Mouse (Mus musculus) fibroblast of lung, adult 2 months (primary cell): Measurements from ENCODE around the gene Chpf.

ENCODE experiments used
- DNase-seq: peaks from one replicate; pipeline ENCODE4 v3.0.0-alpha.2; 2011; ENCODE audit warnings: low read depth

Gene Chpf

DNA sequence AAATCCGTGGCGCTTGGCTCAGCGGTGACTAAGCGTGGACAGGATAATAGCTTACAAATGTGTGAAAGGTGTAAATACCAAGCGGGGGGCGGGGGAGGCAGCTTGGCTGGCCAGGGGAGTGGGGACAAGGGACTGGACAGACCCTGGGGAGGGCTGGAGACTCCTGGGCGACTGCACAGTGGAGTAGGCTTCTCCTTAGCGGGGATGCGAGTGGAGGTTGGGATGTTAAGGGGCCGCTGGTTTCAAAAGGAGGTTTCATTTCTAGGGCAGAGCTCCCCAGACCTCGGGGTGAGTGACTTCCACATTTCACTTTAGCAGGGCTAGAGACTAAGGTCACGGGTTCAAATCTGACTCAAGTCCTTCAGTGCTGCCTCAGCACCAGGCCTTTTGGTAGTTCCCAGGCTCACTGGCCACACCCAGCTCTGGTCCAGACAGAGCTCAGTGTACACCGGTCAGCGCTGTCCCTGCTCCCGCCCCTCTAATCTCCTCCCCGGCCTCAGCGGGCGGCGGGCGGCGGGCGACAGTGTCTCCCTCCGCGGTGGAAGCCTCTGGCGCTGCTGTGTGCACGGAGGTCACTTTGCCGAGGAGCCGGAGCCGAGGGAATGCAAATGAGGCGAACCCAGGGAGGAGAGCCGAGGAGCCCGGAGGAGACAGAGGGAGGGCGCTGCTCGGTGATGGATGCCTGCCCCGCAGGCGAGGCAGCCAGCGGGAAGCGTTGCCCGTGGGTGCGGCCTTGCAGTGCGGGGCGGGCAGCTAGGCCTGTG lies 20.9 kb downstream of the Chpf start:
- DNase-seq: no peak

DNA sequence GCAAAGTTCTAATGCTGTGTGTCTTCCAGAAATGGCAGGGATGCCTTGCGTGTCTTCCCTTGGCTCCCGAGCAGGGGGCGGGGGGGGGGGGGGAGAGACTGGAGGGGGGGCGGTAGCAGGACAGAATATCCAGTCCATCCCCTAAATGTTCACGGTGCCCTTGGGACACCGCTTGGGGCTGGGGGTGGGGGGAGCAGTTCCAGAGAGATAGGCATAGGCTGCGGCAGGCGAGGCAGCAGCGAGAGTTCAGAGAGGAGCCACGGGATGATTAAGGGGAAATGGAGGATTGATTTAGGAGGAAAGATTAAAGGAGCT lies 21.4 kb downstream of the Chpf start:
- DNase-seq: no peak

GRCm38 (mm10) chr1:75456746-75457564 lies 22.2 kb downstream of the Chpf start:
- DNase-seq: no peak

DNA sequence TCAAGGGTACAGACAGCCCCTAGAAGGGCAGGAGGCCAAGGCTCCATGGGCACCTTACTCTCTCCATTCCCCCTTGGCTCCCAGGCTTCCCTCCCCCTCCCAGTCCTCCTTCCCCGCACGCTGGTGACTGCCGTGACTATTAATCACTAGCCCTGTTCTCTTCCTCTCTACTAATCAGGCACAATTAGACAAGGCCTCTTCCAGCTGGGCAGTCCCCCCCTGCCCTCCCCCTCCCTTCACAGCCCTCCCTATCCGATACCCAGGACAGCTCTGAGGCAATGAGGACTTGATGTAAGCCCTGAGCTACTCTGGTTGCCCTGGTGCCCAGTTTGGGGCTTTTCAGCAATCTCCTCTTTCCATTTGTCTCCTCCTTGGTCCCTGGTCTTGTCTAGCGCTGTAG lies 23.2 kb downstream of the Chpf start:
- no peak for DNase-seq

- DNase-seq: no peak
Observed at GRCm38 (mm10) chr1:75455433-75455832, 23.7 kb downstream of the Chpf start.

DNA sequence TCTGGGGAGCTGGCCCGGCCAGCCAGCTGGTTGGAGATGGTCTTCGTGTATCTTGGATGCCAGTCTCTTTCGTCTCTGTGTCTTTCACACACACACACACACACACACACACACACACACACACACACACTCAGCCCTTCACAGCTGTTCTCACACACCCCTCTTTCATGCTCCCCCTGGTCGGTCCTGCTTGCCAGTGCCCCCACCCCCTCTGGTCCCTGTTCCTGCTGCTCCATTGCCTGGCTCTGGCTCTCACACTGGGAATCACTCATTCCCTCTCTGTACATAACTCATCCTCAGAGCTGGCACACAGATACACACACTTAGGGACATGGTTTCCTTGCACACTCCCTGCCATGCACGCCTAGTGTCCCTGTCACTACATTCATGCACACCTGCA lies 27.2 kb downstream of the Chpf start:
- DNase-seq: no peak

DNA sequence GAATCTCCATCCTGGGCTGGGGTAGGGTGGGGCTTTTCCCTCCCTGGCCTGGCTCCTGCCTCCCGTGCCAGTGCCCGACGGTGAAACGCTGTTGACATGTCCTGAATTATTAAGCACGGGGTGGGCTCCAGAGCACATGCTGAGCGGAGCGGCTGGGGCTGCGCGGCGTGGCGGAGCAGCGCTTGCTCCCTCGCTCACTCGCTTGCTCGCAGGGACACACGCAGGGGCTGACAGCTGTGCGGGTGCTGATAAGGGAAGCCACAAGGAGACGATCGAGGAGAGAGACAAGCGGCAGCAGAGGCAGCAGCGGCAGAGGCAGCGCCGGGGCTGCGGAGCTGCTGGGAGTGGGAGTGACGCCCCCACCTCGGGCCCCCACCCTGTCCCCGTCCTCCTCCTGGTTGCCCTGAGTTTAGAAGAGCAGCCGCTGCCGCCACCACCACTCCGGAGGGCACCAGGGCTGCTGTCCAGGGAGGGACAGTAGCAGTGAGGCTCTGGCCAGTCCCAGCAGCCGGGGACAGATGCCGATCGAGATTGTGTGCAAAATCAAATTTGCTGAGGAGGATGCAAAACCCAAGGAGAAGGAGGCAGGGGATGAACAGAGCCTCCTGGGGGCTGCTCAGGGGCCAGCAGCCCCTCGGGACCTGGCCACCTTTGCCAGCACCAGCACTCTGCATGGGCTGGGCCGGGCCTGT lies 28.6 kb downstream of the Chpf start, which contains the start of gene Asic4:
Asic4 (plus strand) TSS at position 123 of the 692 bp plus-strand sequence.
- DNase-seq: no peak

DNA sequence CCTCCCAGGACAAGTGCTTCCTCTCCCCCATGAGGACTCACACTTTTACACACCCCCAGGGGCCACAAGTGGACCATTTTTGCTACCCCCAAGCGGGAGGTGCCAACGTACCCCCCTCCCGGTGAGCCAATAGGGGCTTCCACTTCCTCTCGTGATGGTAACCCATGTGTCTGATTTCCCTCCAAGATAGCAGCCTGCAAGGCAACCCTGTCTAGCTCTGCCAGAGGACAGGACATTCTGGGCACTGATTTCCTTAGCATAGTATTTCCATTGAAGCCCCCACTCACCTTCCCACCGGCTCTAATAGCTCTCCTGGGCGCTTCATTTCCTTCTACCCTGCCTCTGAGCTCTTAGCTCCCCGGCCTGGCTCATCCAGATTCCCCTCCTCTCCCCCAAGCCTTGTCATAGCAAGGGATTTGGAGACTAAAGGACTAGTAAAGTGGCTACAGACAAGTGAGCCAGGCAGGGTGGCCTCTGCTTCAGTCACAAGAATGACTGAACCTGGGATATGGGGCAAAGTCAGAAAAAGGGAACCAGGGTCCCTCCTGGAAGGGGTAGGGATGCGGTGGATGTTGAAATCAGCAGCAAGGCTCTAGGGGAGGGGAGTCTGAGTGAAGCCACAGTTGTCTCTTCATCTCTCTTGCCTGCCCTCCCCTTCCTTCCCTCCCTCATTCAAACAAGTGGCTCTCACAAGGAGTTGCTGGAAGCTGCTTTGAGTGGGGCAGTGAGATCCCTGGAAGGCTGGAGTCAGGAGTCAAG lies 29.6 kb downstream of the Chpf start:
- DNase-seq: no peak

GRCm38 (mm10) chr1:75448937-75449336 lies 30.2 kb downstream of the Chpf start:
- no peak for DNase-seq

GRCm38 (mm10) chr1:75448052-75448431 lies 31.1 kb downstream of the Chpf start:
- DNase-seq: no peak

GRCm38 (mm10) chr1:75447265-75448051 lies 31.6 kb downstream of the Chpf start:
- no peak for DNase-seq

DNA sequence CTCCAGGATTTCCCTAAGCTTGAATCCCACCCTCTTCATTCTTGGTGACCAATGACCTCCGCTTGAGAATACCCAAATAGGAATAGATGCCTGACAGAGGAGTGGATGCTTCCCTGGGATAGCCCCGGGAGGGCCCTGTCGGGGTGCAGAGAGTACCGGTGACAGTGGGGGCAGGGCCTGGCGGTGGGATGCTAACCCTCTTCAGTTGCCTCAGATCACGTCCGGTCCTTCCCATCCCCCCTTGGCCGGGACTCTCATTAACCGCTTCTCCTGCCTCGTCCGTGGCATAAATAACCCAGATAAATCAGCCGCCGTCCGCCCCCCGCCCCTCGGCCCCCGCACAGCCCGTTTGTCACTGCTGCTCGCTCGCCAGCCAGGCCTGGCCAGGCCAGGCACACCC lies 32.5 kb downstream of the Chpf start:
- DNase-seq: no peak

DNA sequence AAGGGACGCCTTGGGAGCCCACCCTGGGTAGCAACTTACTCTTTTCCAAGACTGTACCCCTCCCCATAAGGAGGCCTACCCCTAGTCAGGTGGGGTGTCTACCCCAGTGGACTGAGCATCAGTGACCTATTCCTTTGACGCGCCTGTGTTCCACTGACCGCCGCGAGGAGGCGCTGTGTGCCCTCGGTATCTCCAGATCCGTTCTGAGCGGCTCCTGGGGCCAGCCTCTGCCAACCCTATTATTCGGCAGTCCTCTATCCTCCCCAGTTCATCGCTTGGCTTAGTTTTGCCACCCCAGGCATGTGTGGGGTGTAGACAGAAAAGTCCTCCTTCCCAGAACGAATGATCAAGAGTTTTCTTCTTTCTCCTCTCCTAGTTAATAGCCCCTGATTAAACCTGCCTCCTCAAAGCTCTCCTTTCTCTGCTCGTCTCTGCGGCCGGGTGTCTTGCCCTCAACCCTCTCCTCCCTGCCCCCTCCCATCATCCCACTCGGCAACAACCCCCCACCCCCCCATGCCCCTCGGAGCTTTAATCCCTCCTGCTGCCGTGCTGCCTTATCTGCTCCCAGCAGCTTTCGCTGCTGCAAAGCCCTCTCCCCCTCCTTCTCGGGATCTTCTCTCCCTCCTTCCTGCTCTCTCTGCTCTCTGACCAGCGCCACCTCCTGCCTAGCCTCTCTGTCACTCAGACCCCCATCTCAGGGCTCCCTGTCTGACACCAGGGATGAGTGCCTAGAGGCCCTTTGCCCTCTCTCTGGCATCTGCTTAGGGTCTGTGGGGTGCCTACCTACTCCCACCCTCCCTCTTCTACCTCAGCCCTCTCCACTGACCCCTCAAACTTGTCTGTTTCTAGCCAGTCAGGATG lies 33.1 kb downstream of the Chpf start:
- DNase-seq: no peak

GRCm38 (mm10) chr1:75445141-75445701 lies 33.9 kb downstream of the Chpf start:
- DNase-seq: no peak

GRCm38 (mm10) chr1:75444208-75444607 lies 34.9 kb downstream of the Chpf start:
- no peak for DNase-seq

GRCm38 (mm10) chr1:75443247-75444024 lies 35.7 kb downstream of the Chpf start:
- no peak for DNase-seq

GRCm38 (mm10) chr1:75442811-75443210 lies 36.3 kb downstream of the Chpf start:
- no peak for DNase-seq

- no peak for DNase-seq
Observed at GRCm38 (mm10) chr1:75442171-75442570, 36.9 kb downstream of the Chpf start.

DNA sequence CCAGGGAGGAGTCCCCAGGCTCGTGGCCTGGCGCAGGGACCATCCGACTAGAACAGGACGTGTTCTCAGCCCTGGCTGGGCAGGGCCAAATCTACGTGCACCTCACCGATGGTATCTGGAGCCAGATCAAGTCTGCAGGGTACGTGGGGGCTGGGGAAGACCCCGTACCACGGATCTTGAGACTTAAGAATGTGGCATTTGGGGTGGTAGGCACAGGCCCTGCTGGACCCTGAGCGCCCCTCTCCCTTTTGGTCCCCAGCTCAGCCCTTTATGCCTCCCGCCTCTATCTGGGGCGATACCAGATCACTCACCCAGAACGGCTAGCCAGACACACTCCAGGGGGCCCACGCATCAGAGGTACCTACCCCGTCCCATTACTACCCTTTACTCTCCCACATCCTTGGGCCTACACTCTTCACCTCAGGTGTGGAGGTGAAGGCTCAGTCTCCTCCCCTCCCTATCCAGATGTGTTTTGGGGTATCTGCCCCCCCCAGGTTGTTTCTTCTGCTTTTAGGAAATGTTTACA lies 37.6 kb downstream of the Chpf start:
- DNase-seq: no peak
